Mouse (Mus musculus) thymus, postnatal 10 days (tissue): ENCODE results near the gene D330020A13Rik.

ENCODE experiments used
- DNase-seq, 2 experiments: peaks; one replicate each; pipeline ENCODE4 v3.0.0; 2021; ENCODE audit warnings: low spot score in 2 of 2

The D330020A13Rik gene

DNA sequence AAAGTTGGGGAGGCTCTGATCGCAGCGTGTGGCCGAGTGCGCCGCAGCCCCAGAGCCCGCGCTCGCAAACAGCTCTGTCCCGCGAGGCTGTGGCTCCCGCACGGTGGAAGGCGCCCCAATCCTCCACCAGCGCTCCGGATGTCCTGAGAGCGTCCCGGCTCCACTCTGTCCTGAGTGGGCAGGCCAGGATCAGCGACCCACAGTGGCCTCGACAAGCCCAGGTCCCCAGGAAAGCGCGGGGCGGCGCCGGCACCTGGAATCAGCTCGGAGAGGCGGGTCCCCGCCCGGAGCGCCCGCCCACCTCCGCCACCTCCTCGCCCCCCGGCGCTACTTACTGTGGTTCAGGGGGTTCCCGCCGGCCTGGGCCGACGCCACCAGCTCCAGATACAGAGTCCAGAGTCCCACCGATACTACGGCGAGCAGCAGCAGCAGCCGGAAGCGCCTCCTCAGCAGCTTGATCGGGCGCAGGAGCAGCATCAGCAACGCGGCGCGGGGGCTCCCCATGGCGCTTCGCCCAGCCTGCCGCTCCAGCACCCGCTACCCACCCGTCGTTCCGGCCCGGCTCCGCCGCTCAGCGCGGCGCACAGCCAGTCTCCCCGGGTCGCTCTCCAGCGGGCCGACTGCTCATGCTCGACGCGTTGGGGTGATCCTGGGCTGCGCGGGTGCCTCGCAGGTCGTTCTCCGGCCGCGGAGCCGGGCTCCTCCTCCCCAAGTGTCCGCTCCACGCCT is at the start of gene D330020A13Rik, which contains the start of gene B4galnt3:
D330020A13Rik (plus strand) TSS at position 309 of the 729 bp plus-strand sequence.
B4galnt3 (minus strand) TSS at position 504 of the 729 bp plus-strand sequence.
- peak; percentile 15 to 57 for DNase-seq

DNA sequence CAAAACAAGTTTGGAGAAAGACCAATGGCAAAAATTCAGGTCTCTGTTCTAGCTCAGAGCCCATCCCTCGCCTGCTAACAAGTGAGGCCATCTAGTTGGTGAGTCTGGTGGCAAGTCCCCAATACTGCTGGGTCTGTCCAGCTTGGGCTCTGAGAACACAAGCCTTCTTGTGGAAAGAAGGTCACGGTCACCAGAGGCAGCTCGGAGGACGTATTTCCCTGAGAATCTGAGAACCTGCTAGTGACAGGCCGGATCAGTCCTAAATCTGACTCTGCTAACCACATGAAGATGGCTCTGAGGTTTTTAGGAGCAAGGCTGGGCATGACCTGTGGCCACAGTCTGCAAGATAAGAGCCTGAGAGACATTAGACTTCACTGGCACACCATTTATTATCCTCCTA is 47.5 kb upstream of the D330020A13Rik start:
- DNase-seq: no peak

GRCm38 (mm10) chr6:120249831-120250230 is 44.3 kb upstream of the D330020A13Rik start:
- DNase-seq: no peak

DNA sequence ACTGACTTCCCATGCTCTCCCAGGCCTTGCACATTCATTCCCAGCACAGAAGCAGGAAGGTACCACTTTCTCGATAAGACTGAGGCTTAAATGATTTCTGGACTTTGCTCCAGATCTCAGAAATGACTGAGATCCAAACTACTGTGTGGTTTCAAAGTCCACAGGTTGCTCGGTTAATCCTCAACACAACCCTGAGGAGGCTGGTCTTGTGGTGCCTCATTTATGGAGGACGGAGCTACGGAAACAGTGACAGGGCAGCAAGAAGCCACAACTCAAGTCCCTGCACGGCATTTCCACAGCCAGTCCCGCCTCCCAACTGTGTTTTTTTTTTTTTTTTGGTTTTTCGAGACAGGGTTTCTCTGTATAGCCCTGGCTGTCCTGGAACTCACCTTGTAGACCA is 43.2 kb upstream of the D330020A13Rik start:
- DNase-seq: no peak

GRCm38 (mm10) chr6:120252741-120253140 is 41.4 kb upstream of the D330020A13Rik start:
- no peak for DNase-seq

GRCm38 (mm10) chr6:120254640-120255039 is 39.5 kb upstream of the D330020A13Rik start:
- DNase-seq: no peak

DNA sequence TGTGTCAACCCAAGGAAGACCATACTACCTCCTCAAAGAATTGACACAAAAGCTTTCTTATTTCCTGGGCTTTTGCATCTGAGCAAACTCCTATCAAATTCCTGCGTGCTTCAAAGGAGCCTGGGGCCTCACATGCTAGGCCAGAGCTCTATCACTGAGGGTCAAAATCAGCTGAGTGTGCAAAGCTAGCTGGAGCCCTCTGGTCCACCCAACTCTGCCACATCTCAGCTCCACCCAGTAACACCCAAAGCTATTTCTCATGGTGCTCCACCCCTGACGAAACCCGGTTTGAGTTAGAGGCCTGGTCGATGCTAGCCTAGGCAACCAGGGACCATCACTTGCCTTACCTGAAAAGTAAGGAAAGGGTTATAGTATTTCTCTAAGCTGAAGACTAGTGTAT is 39.0 kb upstream of the D330020A13Rik start:
- no peak for DNase-seq

GRCm38 (mm10) chr6:120255701-120256100 is 38.5 kb upstream of the D330020A13Rik start:
- DNase-seq: no peak

- no peak for DNase-seq
These were observed 37.7 kb upstream of the D330020A13Rik start for GRCm38 (mm10) chr6:120256431-120256935.

- no peak for DNase-seq
These were observed 34.7 kb upstream of the D330020A13Rik start for GRCm38 (mm10) chr6:120259481-120259880.

- DNase-seq: no peak
These were observed 31.2 kb upstream of the D330020A13Rik start for GRCm38 (mm10) chr6:120262886-120263531.

- DNase-seq: no peak
These were observed 30.6 kb upstream of the D330020A13Rik start for GRCm38 (mm10) chr6:120263608-120264007.

GRCm38 (mm10) chr6:120264151-120264550 is 30.0 kb upstream of the D330020A13Rik start:
- DNase-seq: no peak

DNA sequence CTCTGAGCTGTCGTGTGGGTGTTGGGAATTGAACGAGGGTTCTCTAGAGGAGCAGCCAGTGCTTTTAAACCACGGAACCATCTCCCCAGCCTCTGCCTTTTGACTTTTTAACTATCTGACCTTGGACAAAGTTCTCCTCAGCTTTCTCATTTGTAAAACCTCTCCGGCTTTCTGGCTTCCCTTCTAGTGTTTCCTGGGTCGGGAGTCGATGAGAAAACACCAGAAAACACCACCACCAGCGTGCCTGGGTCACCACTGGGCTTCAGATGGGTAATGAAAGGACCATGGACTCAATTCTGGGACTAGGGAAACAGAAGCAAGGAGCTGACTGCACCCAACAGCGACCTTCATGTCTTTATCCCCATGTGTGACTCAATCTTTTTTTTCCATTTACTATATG is 20.0 kb upstream of the D330020A13Rik start:
- DNase-seq: no peak

- DNase-seq: no peak
These were observed 19.3 kb upstream of the D330020A13Rik start for GRCm38 (mm10) chr6:120274887-120275286.

DNA sequence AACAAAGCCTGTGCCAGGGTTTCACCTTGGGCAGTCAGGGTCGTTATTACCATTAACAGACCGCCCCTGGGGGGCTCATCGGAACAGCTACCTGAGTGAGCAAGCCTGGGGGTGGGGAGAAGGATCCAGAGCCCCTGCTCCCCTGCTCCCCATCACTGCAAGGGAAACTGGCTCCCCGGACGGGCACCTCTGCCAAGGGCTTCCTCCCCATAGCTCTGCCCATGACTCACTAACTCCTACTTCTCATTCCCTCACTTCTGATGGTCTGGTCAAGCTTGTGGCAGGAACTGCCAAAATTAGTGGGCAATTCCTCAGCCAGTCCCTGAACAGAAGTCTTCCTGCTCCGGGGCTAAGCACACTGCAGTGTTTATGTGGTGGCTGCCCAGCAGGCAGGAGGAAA is 18.9 kb upstream of the D330020A13Rik start:
- DNase-seq: no peak

GRCm38 (mm10) chr6:120276874-120277449 is 17.2 kb upstream of the D330020A13Rik start:
- DNase-seq: no peak

DNA sequence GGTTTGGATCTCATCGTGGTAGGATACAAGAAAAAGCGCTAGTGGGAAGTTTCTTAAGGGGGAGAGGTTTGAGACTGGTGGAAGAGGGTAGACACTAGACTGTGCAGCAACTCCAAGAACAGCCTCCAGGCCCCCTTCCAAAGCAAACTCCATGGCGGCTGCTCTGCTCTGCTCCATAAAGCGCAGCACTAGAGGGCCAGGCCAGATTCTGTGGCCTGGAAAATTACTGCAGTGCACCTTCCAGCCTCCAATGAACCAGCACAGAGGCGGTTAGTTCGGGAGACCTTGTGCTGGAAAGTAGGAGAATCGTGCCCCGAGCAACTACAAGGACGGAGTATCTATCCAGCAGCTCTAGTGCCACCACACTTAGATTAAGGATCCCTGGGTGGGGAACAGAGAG is 6.9 kb upstream of the D330020A13Rik start:
- no peak for DNase-seq

- DNase-seq: no peak
These were observed 5.6 kb upstream of the D330020A13Rik start for GRCm38 (mm10) chr6:120288541-120288940.

DNA sequence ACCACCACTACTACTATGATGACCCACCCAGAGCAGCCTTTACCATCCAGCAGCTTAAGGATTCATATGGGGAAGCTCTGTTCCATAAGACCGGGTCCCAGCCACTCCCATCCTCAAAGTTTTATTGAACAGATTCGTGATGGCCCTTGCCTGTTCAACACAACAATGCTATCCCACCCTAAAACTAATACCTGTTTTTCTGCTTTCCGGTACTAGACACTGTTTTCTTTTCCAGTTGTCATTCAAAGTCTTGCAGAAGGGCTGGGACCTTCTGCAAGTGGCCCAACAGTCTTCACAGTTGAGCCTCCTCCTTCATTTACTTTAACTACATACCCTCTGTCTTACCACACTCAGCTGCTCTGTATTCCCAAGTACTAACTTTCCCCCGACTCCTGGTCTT is 4.7 kb upstream of the D330020A13Rik start:
- no peak for DNase-seq

DNA sequence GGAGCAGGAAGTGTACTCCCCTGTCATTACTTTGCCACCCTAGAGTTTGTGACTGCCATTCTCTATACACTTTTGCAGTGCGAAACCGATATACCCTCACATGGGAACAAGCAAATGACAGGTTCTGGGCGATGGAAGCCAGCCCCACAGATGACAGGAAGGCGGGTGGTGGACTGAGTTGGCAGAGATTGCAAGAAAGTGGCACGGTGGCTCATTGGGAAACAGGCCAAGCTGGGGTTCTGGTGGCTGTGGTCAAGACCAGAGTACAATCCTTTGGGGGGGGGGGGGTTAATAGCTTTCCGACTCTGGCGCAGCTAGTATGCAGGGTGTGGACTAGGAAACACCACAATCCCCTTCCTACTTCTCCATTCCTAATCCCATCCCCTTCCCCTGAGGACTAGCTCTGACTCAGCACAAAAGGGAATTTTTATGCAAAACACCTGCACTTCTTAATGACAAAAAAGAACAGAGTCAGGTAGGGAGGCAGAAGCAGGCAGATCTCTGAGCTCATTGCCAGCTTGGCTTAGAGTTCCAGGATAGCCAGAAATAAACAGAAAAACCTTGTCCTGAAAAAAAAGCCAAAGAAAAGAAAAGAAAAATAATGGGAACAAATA is 2.7 kb upstream of the D330020A13Rik start:
- DNase-seq: no peak

DNA sequence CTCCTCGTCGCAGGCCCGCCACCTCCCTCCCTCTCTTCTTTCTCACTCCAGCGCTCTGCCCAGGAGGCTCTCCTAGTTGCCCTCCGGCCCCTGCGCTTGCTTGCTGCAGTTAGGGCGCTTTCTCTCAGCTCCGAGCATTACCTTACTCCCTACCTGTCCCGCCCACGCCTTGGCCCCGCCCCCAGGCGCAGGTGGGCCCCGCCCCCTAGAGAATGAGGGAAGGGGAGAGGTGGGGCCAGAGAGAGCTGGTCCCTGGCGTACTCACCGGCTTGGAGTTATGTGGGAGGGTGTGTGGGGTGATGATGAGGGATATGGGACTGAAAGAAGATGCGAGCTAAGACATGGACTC is 595 bp downstream of the D330020A13Rik start:
- DNase-seq: peak; percentile 11 to 19
